Mouse (Mus musculus) cerebellum, adult 9-10 months (tissue): ENCODE results near the gene Rprd2.
"Not testable (repeated sequence)": the region's sequence is repeated elsewhere in the genome, so short reads cannot be mapped to it uniquely, and the experiment has no call there.

ENCODE experiments used
- DNase-seq: peaks from one replicate; pipeline ENCODE4 v3.0.0; 2022

Rprd2 gene

GRCm38 (mm10) chr3:95816681-95817080, 2.0 kb downstream of the Rprd2 start:
- no peak for DNase-seq

- DNase-seq: no peak
Measured at GRCm38 (mm10) chr3:95808384-95808783, 10.3 kb downstream of the Rprd2 start.

GRCm38 (mm10) chr3:95807630-95808029, 11.0 kb downstream of the Rprd2 start:
- DNase-seq: not testable (repeated sequence)

GRCm38 (mm10) chr3:95806677-95807076, 12.0 kb downstream of the Rprd2 start:
- no peak for DNase-seq

GRCm38 (mm10) chr3:95803851-95804250, 14.8 kb downstream of the Rprd2 start:
- DNase-seq: no peak

- no peak for DNase-seq
Measured at GRCm38 (mm10) chr3:95798756-95799155, 19.9 kb downstream of the Rprd2 start.

- no peak for DNase-seq
Measured at GRCm38 (mm10) chr3:95794299-95794698, 24.4 kb downstream of the Rprd2 start.

- DNase-seq: no peak
Measured at GRCm38 (mm10) chr3:95793662-95794061, 25.0 kb downstream of the Rprd2 start.

GRCm38 (mm10) chr3:95785501-95785900, 33.2 kb downstream of the Rprd2 start:
- DNase-seq: no peak

- no peak for DNase-seq
Measured at GRCm38 (mm10) chr3:95771985-95772384, 46.7 kb downstream of the Rprd2 start.

GRCm38 (mm10) chr3:95765534-95765933, 53.1 kb downstream of the Rprd2 start:
- DNase-seq: no peak

- DNase-seq: no peak
Measured at GRCm38 (mm10) chr3:95763811-95764210, 54.9 kb downstream of the Rprd2 start.

- DNase-seq: no peak
Measured at GRCm38 (mm10) chr3:95762961-95763360, 55.7 kb downstream of the Rprd2 start.

GRCm38 (mm10) chr3:95761771-95762170, 56.9 kb downstream of the Rprd2 start:
- DNase-seq: no peak

- no peak for DNase-seq
Measured at GRCm38 (mm10) chr3:95760656-95761055, 58.0 kb downstream of the Rprd2 start.

GRCm38 (mm10) chr3:95760106-95760505, 58.6 kb downstream of the Rprd2 start, which contains the start of gene Tars2:
Tars2 (minus strand) TSS chr3:95760206.
- DNase-seq: no peak

- DNase-seq: no peak
Measured at GRCm38 (mm10) chr3:95758467-95759218, 60.0 kb downstream of the Rprd2 start.

GRCm38 (mm10) chr3:95756808-95757207, 61.9 kb downstream of the Rprd2 start:
- no peak for DNase-seq

- DNase-seq: peak; percentile 98
Measured at GRCm38 (mm10) chr3:95754345-95755206, 64.1 kb downstream of the Rprd2 start.

- no peak for DNase-seq
Measured at GRCm38 (mm10) chr3:95752935-95753334, 65.7 kb downstream of the Rprd2 start.

- no peak for DNase-seq
Measured at GRCm38 (mm10) chr3:95740406-95740805, 78.3 kb downstream of the Rprd2 start.

- no peak for DNase-seq
Measured at GRCm38 (mm10) chr3:95739353-95740104, 79.1 kb downstream of the Rprd2 start, which contains the start of gene Ecm1. Ecm1 (minus strand) TSS chr3:95739569.

GRCm38 (mm10) chr3:95735071-95735670, 83.5 kb downstream of the Rprd2 start:
- no peak for DNase-seq
